Mouse (Mus musculus) heart, embryonic 16.5 days (tissue): ENCODE data around the gene Ttc12. TPM values are rescaled to one million over a fixed set of nuclear protein-coding genes. Genes with fewer than 3 reads are reported as not detected.

Experiments
- ATAC-seq: fragments of 200-750 bp; cut with Nextera tagmentation; replicated peaks from 2 replicates; pipeline ENCODE4 v1.8.0; 2017; ENCODE audit warnings: moderate number of reproducible peaks; ENCODE audit not compliant: insufficient read depth, low FRiP score; ENCODE audit errors: extremely low read depth
- H3K27ac ChIP-seq: fragments of 300-500 bp; sonication (generic); 2 replicates; pipeline ENCODE4 v1.5.1; 2014; ENCODE audit warnings: mild to moderate bottlenecking, low read length, control low read depth, moderate library complexity
- H3K27me3 ChIP-seq: fragments of 300-500 bp; sonication (generic); 2 replicates; pipeline ENCODE4 v1.6.1; 2014; ENCODE audit warnings: low read length, mixed read lengths; ENCODE audit not compliant: control insufficient read depth, insufficient read depth
- H3K36me3 ChIP-seq: fragments of 300-500 bp; sonication (generic); 2 replicates; pipeline ENCODE4 v1.6.1; 2014; ENCODE audit not compliant: control insufficient read depth, insufficient read depth
- H3K4me1 ChIP-seq: fragments of 300-500 bp; sonication (generic); 2 replicates; pipeline ENCODE4 v1.6.1; 2014; ENCODE audit warnings: low read length, mixed read lengths; ENCODE audit not compliant: control insufficient read depth, insufficient read depth
- H3K4me2 ChIP-seq: fragments of 300-500 bp; sonication (generic); 2 replicates; pipeline ENCODE4 v1.6.1; 2014; ENCODE audit warnings: low read depth, mild to moderate bottlenecking, control low read depth, low read length
- H3K4me3 ChIP-seq: fragments of 300-500 bp; sonication (generic); 2 replicates; pipeline ENCODE4 v1.5.1; 2014; ENCODE audit warnings: mild to moderate bottlenecking, control low read depth, low read length
- H3K9ac ChIP-seq: fragments of 300-500 bp; sonication (generic); 2 replicates; pipeline ENCODE4 v1.6.1; 2014; ENCODE audit warnings: low read length, control low read depth
- H3K9me3 ChIP-seq: fragments of 300-500 bp; sonication (generic); replicated peaks from 2 replicates; pipeline ENCODE4 v1.6.1; 2016; ENCODE audit warnings: low read length; ENCODE audit not compliant: control insufficient read depth
- WGBS: fragments of 180-500 bp; shearing (Covaris S2); extraction: QIAGEN DNeasy Blood & Tissue Kit; methylation state at CpG from one replicate; pipeline ENCODE4 v1.1.7; 2014; 5-methylcytosine and 5-hydroxymethylcytosine counted together
- polyA plus RNA-seq: library from polyadenylated mRNA; unstranded; fragments of >200 nt; fragmentation: Nextera tagmentation; extraction: Ambion mirVana; gene quantifications from 2 replicates; pipeline ENCODE4 v1.2.1, GENCODE M21; 2015

Gene Ttc12
- polyA plus RNA-seq, 1 experiment from 2014 or later: 3.0 TPM

DNA sequence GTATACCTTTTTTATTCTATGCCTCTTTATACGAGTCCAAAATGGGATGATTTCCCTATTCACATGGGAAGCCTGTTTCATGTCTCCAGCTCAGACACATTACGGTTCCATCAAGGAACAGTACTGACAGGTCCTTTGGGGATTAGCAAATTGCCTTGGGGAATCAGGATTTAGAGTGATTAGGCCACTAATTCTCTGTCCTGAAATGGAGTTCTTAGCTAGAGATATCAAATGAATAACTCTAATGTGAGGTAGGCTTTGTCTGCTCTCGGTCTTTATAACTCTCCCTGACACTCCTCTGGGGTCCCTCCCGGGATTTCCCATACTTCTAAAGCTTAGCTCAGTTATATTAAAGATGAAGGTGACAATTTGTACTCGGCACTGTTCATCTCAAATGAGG, 42.0 kb upstream of the Ttc12 start:
- ATAC-seq: no peak
- peaks cover 6% of the 10 kb centered on the region for H3K4me1 ChIP-seq
- H3K4me3 ChIP-seq: no peak overlapping the region
- H3K4me2 ChIP-seq: no peak overlapping the region
- no peak overlapping the region for H3K27ac ChIP-seq
- 88% methylated on average over 5 of the region's 5 CpGs for WGBS
- no peaks in the 10 kb centered on the region for H3K27me3 ChIP-seq
- H3K36me3 ChIP-seq: peaks cover 6% of the 10 kb centered on the region; the same call in 1 of the 2 replicates
- no peak overlapping the region for H3K9ac ChIP-seq
- no peaks in the 10 kb centered on the region for H3K9me3 ChIP-seq

DNA sequence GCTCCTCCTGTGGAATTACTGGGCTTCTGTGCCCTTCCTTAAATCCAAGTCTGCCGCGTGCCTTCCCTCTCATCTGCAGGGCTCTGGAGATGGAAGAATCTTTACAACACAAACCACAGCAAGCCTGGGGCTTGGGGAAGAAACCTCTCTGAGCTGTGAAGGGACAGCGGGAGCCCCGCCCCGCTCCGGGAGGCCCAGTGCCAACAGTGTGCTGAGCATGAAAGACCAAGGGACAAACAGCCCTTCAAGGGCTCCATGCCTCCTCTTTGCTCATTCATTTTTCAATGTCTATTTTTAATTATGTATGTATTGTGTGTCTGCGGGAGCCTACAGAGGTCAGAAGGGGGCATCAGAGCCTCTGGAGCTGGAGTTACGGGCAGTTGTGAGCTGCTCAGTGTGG, 41.3 kb upstream of the Ttc12 start:
- ATAC-seq: no peak
- Histone ChIP-seq H3K4me3 (no peak overlapping the region), H3K9ac (no peak overlapping the region), H3K27me3 (no peaks in the 10 kb centered on the region), H3K27ac (peak overlapping the region; percentile 32; the same call in 1 of the 2 replicates), H3K4me2 (no peak overlapping the region), H3K36me3 (peaks cover 6% of the 10 kb centered on the region; the same call in 1 of the 2 replicates), H3K9me3 (no peaks in the 10 kb centered on the region), H3K4me1 (peaks cover 6% of the 10 kb centered on the region)
- WGBS: 54% methylated on average over 8 of the region's 8 CpGs

GRCm38 (mm10) chr9:49524721-49525120, 38.7 kb upstream of the Ttc12 start:
- ATAC-seq: no peak
- H3K9ac ChIP-seq: no peak overlapping the region
- 74% methylated on average over 9 of the region's 9 CpGs for WGBS

GRCm38 (mm10) chr9:49523881-49524280, 37.9 kb upstream of the Ttc12 start:
- H3K9me3 ChIP-seq: no peaks in the 10 kb centered on the region
- H3K9ac ChIP-seq: no peak overlapping the region
- H3K4me1 ChIP-seq: peaks cover 6% of the 10 kb centered on the region
- no peak overlapping the region for H3K4me2 ChIP-seq
- no peak overlapping the region for H3K27ac ChIP-seq
- H3K27me3 ChIP-seq: no peaks in the 10 kb centered on the region
- WGBS: 91% methylated on average over 9 of the region's 9 CpGs
- H3K4me3 ChIP-seq: no peak overlapping the region
- H3K36me3 ChIP-seq: peaks cover 12% of the 10 kb centered on the region
- ATAC-seq: no peak

More at GRCm38 (mm10) chr9:49524721-49525120, 38.7 kb upstream of the Ttc12 start:
- Histone ChIP-seq H3K4me3 (no peak overlapping the region), H3K4me1 (peaks cover 6% of the 10 kb centered on the region), H3K27me3 (no peaks in the 10 kb centered on the region), H3K36me3 (peaks cover 6% of the 10 kb centered on the region; the same call in 1 of the 2 replicates), H3K9me3 (no peaks in the 10 kb centered on the region), H3K4me2 (no peak overlapping the region), H3K27ac (no peak overlapping the region)

DNA sequence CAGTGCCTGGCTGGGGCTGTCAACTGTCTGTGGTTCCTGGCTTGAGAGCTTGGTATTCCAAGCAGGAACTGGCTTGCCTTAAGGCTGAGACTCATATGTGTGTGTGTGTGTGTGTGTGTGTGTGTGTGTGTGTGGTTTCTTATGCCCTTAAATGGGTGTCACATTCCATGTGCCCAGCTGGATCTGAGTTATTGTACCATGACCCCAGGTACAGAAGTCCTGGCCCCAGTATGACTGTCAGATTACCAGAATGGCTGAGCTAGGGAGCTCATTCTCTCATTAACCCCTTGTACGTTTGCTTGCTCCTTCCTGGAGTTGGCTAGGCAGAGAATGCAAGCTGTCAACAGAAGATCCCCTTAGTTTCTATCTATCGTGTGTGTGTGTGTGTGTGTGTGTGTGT, 28.3 kb upstream of the Ttc12 start:
- H3K9ac ChIP-seq: no peak overlapping the region
- WGBS: 62% methylated on average over 2 of the region's 2 CpGs

GRCm38 (mm10) chr9:49510666-49511065, 24.6 kb upstream of the Ttc12 start:
- H3K9me3 ChIP-seq: no peaks in the 10 kb centered on the region
- no peak overlapping the region for H3K9ac ChIP-seq
- H3K4me3 ChIP-seq: no peak overlapping the region
- no peak for ATAC-seq
- peaks cover 9% of the 10 kb centered on the region for H3K36me3 ChIP-seq
- H3K4me1 ChIP-seq: no peaks in the 10 kb centered on the region
- no peak overlapping the region for H3K4me2 ChIP-seq
- H3K27me3 ChIP-seq: no peaks in the 10 kb centered on the region
- 90% methylated on average over 4 of the region's 4 CpGs for WGBS
- no peak overlapping the region for H3K27ac ChIP-seq

More for the DNA sequence above, 28.3 kb upstream of the Ttc12 start:
- H3K27ac ChIP-seq: no peak overlapping the region
- H3K4me1 ChIP-seq: no peaks in the 10 kb centered on the region
- H3K4me3 ChIP-seq: no peak overlapping the region
- no peak for ATAC-seq
- peaks cover 5% of the 10 kb centered on the region for H3K36me3 ChIP-seq
- no peak overlapping the region for H3K4me2 ChIP-seq
- H3K9me3 ChIP-seq: no peaks in the 10 kb centered on the region
- H3K27me3 ChIP-seq: no peaks in the 10 kb centered on the region

- 86% methylated on average over 8 of the region's 8 CpGs for WGBS
- no peak overlapping the region for H3K4me2 ChIP-seq
- no peak overlapping the region for H3K27ac ChIP-seq
- no peak overlapping the region for H3K4me3 ChIP-seq
- H3K4me1 ChIP-seq: no peaks in the 10 kb centered on the region
- no peaks in the 10 kb centered on the region for H3K27me3 ChIP-seq
- H3K9me3 ChIP-seq: no peaks in the 10 kb centered on the region
- peaks cover 9% of the 10 kb centered on the region for H3K36me3 ChIP-seq
- ATAC-seq: no peak
- H3K9ac ChIP-seq: no peak overlapping the region
These were observed 23.6 kb upstream of the Ttc12 start for GRCm38 (mm10) chr9:49509628-49510027.

DNA sequence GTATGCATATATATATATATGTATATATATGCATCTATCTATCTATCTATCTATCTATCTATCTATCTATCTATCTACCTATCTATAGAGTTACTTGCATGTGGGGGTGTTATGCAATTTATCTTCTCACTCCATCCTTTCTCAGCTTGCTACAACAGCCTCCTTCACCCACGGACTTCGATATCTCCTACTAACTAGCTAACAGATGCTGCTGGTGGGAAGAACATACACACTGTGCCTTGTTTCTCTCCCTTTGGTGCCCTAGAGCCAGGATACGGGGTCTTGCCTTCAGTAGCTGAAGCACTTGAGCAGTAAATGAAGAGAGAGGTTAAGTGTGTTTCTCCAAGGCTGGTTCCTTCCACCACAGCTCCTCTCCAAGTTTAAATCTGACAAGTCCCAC, 23.1 kb upstream of the Ttc12 start:
- no peaks in the 10 kb centered on the region for H3K9me3 ChIP-seq
- H3K27me3 ChIP-seq: no peaks in the 10 kb centered on the region
- H3K4me3 ChIP-seq: no peak overlapping the region
- peaks cover 9% of the 10 kb centered on the region for H3K36me3 ChIP-seq
- no peak overlapping the region for H3K9ac ChIP-seq
- no peak overlapping the region for H3K27ac ChIP-seq
- ATAC-seq: no peak
- H3K4me1 ChIP-seq: no peaks in the 10 kb centered on the region
- no peak overlapping the region for H3K4me2 ChIP-seq
- WGBS: 93% methylated on average over 3 of the region's 3 CpGs

- Histone ChIP-seq H3K36me3 (peaks cover 9% of the 10 kb centered on the region), H3K4me2 (no peak overlapping the region), H3K27ac (no peak overlapping the region), H3K4me1 (no peaks in the 10 kb centered on the region), H3K9me3 (no peaks in the 10 kb centered on the region), H3K27me3 (no peaks in the 10 kb centered on the region), H3K4me3 (no peak overlapping the region), H3K9ac (no peak overlapping the region)
- 84% methylated on average over 9 of the region's 9 CpGs for WGBS
- no peak; the same call in 1 of the 2 replicates for ATAC-seq
These were observed 22.0 kb upstream of the Ttc12 start for GRCm38 (mm10) chr9:49507829-49508585.
